Mouse (Mus musculus) heart, embryonic 15.5 days (tissue): ENCODE data around the gene 1700012A03Rik. TPM values are rescaled to one million over a fixed set of nuclear protein-coding genes. Genes with fewer than 3 reads are reported as not detected.

Experiments used
- ATAC-seq: fragments of 200-750 bp; cut with Nextera tagmentation; replicated peaks from 2 replicates; pipeline ENCODE4 v1.8.0; 2017; ENCODE audit warnings: low read depth, moderate TSS enrichment; ENCODE audit not compliant: insufficient number of reproducible peaks, insufficient read depth, low FRiP score
- H3K27ac ChIP-seq: fragments of 300-500 bp; sonication (generic); 2 replicates; pipeline ENCODE4 v1.5.1; 2015; ENCODE audit warnings: mild to moderate bottlenecking, inconsistent platforms
- H3K27me3 ChIP-seq: fragments of 300-500 bp; sonication (generic); 2 replicates; pipeline ENCODE4 v1.6.1; 2015; ENCODE audit warnings: inconsistent platforms
- H3K36me3 ChIP-seq: fragments of 300-500 bp; sonication (generic); 2 replicates; pipeline ENCODE4 v1.6.1; 2015; ENCODE audit warnings: mild to moderate bottlenecking, inconsistent platforms
- H3K4me1 ChIP-seq: fragments of 300-500 bp; sonication (generic); replicated peaks from 2 replicates; pipeline ENCODE4 v1.6.1; 2015; ENCODE audit warnings: inconsistent platforms
- H3K4me2 ChIP-seq: fragments of 300-500 bp; sonication (generic); 2 replicates; pipeline ENCODE4 v1.6.1; 2015; ENCODE audit warnings: inconsistent platforms, mild to moderate bottlenecking, moderate library complexity
- H3K4me3 ChIP-seq: fragments of 300-500 bp; sonication (generic); 2 replicates; pipeline ENCODE4 v1.5.1; 2015; ENCODE audit warnings: mild to moderate bottlenecking, inconsistent platforms
- H3K9ac ChIP-seq: fragments of 300-500 bp; sonication (generic); 2 replicates; pipeline ENCODE4 v1.6.1; 2015; ENCODE audit warnings: mild to moderate bottlenecking, inconsistent platforms
- H3K9me3 ChIP-seq: fragments of 300-500 bp; sonication (generic); replicated peaks from 2 replicates; pipeline ENCODE4 v1.6.1; 2016; ENCODE audit warnings: inconsistent platforms
- WGBS: fragments of 180-500 bp; shearing (Covaris S2); methylation state at CpG from one replicate; pipeline ENCODE4 v1.1.7; 2015; ENCODE audit warnings: mixed read lengths; 5-methylcytosine and 5-hydroxymethylcytosine counted together
- polyA plus RNA-seq: library from polyadenylated mRNA; unstranded; fragments of >200 nt; fragmentation: Nextera tagmentation; extraction: Ambion mirVana; gene quantifications from 2 replicates; pipeline ENCODE4 v1.2.1, GENCODE M21; 2015

1700012A03Rik gene
- polyA plus RNA-seq, 1 experiment from 2014 or later, result not detected

GRCm38 (mm10) chr6:32105547-32106275, 55.7 kb downstream of the 1700012A03Rik start:
- WGBS, result 28% methylated on average over 9 of the region's 9 CpGs
- no peaks in the 10 kb centered on the region for H3K36me3 ChIP-seq
- no peaks in the 10 kb centered on the region for H3K27me3 ChIP-seq
- no peaks in the 10 kb centered on the region for H3K4me1 ChIP-seq
- no peaks in the 10 kb centered on the region for H3K9me3 ChIP-seq
- no peak overlapping the region for H3K4me3 ChIP-seq
- H3K9ac ChIP-seq, result no peak overlapping the region
- no peak overlapping the region for H3K27ac ChIP-seq
- no peak for ATAC-seq
- H3K4me2 ChIP-seq, result no peak overlapping the region
